Mouse (Mus musculus) C2C12 (cell line): ENCODE data around the gene Lsm7. TPM values are rescaled to one million over a fixed set of nuclear protein-coding genes. Genes with fewer than 3 reads are reported as not detected.

Source experiments
- H3K27me3 ChIP-seq: one replicate; pipeline ENCODE4 v1.6.1; 2011; ENCODE audit not compliant: control insufficient read depth, insufficient read depth, insufficient read length
- H3K36me3 ChIP-seq: one replicate; pipeline ENCODE4 v1.6.1; 2011; ENCODE audit not compliant: control insufficient read depth, insufficient read depth
- H3K4me3 ChIP-seq: one replicate; pipeline ENCODE4 v1.5.1; 2011; ENCODE audit warnings: mild to moderate bottlenecking, control low read depth; ENCODE audit not compliant: poor library complexity, insufficient read depth, severe bottlenecking
- H3K79me2 ChIP-seq: one replicate; pipeline ENCODE4 v1.6.1; 2011; ENCODE audit not compliant: control insufficient read depth, insufficient read depth
- H3K79me3 ChIP-seq: one replicate; pipeline ENCODE4 v1.6.1; 2011; ENCODE audit warnings: low read depth, control low read depth
- H3ac ChIP-seq: one replicate; pipeline ENCODE3; 2011; ENCODE audit warnings: low read depth; ENCODE audit not compliant: control insufficient read depth, insufficient read length
- CEBPB ChIP-seq: IDR thresholded peaks from one replicate; pipeline ENCODE4 v1.6.1; 2011; ENCODE audit warnings: low read depth, mild to moderate bottlenecking, control low read depth, moderate library complexity
- CTCF ChIP-seq: IDR thresholded peaks from one replicate; pipeline ENCODE4 v1.5.1; 2011; ENCODE audit not compliant: control insufficient read depth, insufficient read depth, insufficient read length
- FOSL1 ChIP-seq: IDR thresholded peaks from one replicate; pipeline ENCODE4 v1.8.0; 2011; ENCODE audit warnings: mild to moderate bottlenecking, low read length; ENCODE audit not compliant: poor library complexity, insufficient read depth, severe bottlenecking
- MAX ChIP-seq: IDR thresholded peaks from one replicate; pipeline ENCODE4 v1.6.1; 2011; ENCODE audit warnings: mild to moderate bottlenecking, control low read depth
- MYOD1 ChIP-seq: IDR thresholded peaks from one replicate; pipeline ENCODE4 v1.6.1; 2011; ENCODE audit warnings: low read depth; ENCODE audit not compliant: control insufficient read depth, insufficient read length
- MYOG ChIP-seq: IDR thresholded peaks from one replicate; pipeline ENCODE4 v1.6.1; 2011; ENCODE audit not compliant: control insufficient read depth, insufficient read length; ENCODE audit errors: extremely low read depth
- USF1 ChIP-seq: IDR thresholded peaks from one replicate; pipeline ENCODE4 v1.6.1; 2011; ENCODE audit warnings: low read depth, mild to moderate bottlenecking, control low read depth, moderate library complexity
- microRNA-seq: library from miRNA; unstranded; fragments of <30 nt; microRNA quantifications from one replicate; pipeline ENCODE4, GENCODE M21; 2019; ENCODE audit warnings: borderline microRNAs expressed
- polyA plus RNA-seq: library from polyadenylated mRNA; unstranded; fragments of >200 nt; fragmentation: generic; extraction: Trizol; gene quantifications from one replicate; pipeline ENCODE4 v1.2.1, GENCODE M21; 2012; ENCODE audit warnings: missing spikeins

Gene Lsm7
- polyA plus RNA-seq, 1 experiment, result 297 TPM

DNA sequence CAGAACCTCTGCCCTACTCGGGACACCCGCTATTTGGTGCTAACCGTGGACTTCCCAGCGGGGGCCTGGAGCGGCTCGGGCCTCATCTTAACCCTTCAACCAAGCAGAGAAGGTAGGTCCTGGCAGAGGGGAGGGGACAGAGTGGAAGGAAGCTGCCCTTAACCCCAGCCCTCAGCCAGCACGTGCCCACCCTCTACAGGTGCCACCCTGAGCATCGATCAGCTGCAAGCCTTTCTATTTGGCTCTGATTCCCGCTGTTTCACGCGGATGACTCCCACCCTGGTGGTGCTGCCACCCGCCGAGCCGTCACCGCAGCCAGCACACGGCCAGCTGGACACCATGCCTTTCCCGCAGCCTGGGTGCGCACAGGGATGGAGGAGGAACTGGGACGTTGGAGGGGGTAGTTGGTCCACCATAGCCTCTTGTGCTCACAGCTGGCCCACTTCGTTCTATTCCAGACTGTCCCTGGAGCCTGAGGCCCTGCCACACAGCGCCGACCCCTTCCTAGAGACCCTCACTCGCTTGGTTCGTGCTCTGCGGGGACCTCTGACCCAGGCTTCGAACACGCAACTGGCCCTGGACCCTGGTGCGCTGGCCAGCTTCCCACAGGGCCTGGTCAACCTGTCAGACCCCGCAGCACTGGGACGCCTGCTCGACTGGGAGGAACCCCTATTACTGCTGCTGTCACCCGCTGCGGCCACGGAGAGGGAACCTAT, 48.5 kb downstream of the Lsm7 start:
- Histone ChIP-seq H3K4me3 (no peak overlapping the region), H3K79me3 (peaks cover 7% of the 10 kb centered on the region), H3ac (no peak overlapping the region), H3K27me3 (no peaks in the 10 kb centered on the region), H3K36me3 (peaks cover 47% of the 10 kb centered on the region), H3K79me2 (peaks cover 10% of the 10 kb centered on the region)
- TF ChIP-seq CEBPB (no peak), MYOD1 (no peak), MAX (no peak), USF1 (no peak), FOSL1 (no peak), MYOG (no peak)

GRCm38 (mm10) chr10:80805925-80806324, 49.1 kb downstream of the Lsm7 start:
- Histone ChIP-seq H3K27me3 (no peaks in the 10 kb centered on the region), H3K4me3 (no peak overlapping the region), H3K79me2 (peaks cover 15% of the 10 kb centered on the region), H3K79me3 (peaks cover 12% of the 10 kb centered on the region), H3ac (no peak overlapping the region), H3K36me3 (peaks cover 52% of the 10 kb centered on the region)
- TF ChIP-seq MYOD1 (no peak), CTCF (peak; percentile 24), FOSL1 (no peak), CEBPB (no peak)

GRCm38 (mm10) chr10:80805322-80805721, 49.7 kb downstream of the Lsm7 start:
- TF ChIP-seq MAX (no peak), USF1 (no peak), MYOG (no peak), CEBPB (no peak), CTCF (no peak), FOSL1 (no peak), MYOD1 (no peak)
- Histone ChIP-seq H3K27me3 (no peaks in the 10 kb centered on the region), H3K4me3 (no peak overlapping the region)

DNA sequence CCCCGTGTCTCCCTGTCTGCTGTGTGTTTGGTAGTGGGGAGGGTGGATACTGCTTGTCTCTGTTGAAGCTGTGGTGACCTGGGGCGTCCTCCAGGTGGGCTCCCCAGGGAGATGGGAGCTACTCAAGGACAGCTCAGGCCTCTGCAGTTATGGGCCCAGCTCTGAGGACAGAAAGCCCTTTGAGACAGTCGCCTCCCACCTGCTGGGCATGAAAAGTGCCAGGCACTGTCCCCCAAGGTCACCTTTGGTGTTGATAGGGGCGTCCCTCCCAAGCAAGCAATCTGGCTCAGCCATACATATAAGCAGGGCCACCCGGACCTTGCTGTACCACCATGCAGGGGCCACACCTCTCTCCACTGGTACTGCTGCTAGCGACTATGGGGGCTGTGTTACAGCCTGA, 50.1 kb downstream of the Lsm7 start, which contains the start of gene Amh:
Gene Amh, plus strand, starts transcription at position 328 of the 400 bp plus-strand sequence.
- peaks cover 22% of the 10 kb centered on the region for H3K79me3 ChIP-seq
- H3K79me2 ChIP-seq, result peaks cover 25% of the 10 kb centered on the region
- H3K27me3 ChIP-seq, result no peaks in the 10 kb centered on the region
- peaks cover 62% of the 10 kb centered on the region for H3K36me3 ChIP-seq
- no peak within 1 kb of the TSS for H3ac ChIP-seq
- TF ChIP-seq CEBPB (no peak), MAX (no peak), MYOG (no peak), CTCF (no peak), USF1 (no peak), FOSL1 (no peak)
- H3K4me3 ChIP-seq, result no peak within 1 kb of the TSS

More at GRCm38 (mm10) chr10:80805322-80805721, 49.7 kb downstream of the Lsm7 start:
- Histone ChIP-seq H3K79me2 (peaks cover 21% of the 10 kb centered on the region), H3ac (no peak overlapping the region), H3K36me3 (peaks cover 58% of the 10 kb centered on the region), H3K79me3 (peaks cover 18% of the 10 kb centered on the region)

- Histone ChIP-seq H3ac (no peak overlapping the region), H3K36me3 (peaks cover 68% of the 10 kb centered on the region), H3K79me3 (peaks cover 27% of the 10 kb centered on the region), H3K27me3 (no peaks in the 10 kb centered on the region), H3K4me3 (no peak overlapping the region), H3K79me2 (peaks cover 31% of the 10 kb centered on the region)
- no peak for TF ChIP-seq USF1
- TF ChIP-seq MYOG, result no peak
These were observed 50.7 kb downstream of the Lsm7 start for GRCm38 (mm10) chr10:80804340-80804739.

GRCm38 (mm10) chr10:80802996-80803395, 52.0 kb downstream of the Lsm7 start:
- no peaks in the 10 kb centered on the region for H3K27me3 ChIP-seq
- peaks cover 68% of the 10 kb centered on the region for H3K36me3 ChIP-seq
- no peak overlapping the region for H3K4me3 ChIP-seq
- H3K79me3 ChIP-seq, result peaks cover 36% of the 10 kb centered on the region
- H3K79me2 ChIP-seq, result peaks cover 45% of the 10 kb centered on the region
- TF ChIP-seq CTCF (no peak), USF1 (no peak), MAX (no peak), CEBPB (no peak), FOSL1 (no peak), MYOG (no peak), MYOD1 (no peak)
- H3ac ChIP-seq, result no peak overlapping the region

Small RNA genes within 50 kb of the gene (microRNA-seq; reads per million reads assigned to microRNA genes)
- 3.2 reads per million, percentile 47 among the genes with 10 or more reads in this experiment for gene Mir1982

Other genes starting within 250 kb of the Lsm7 start
- 1.0 TPM for gene Gm49322, start 249.2 kb downstream of the Lsm7 start, polyA plus RNA-seq
- gene Csnk1g2, start 232.4 kb downstream of the Lsm7 start, polyA plus RNA-seq, result 165 TPM
- 53.8 TPM for gene Btbd2, start 198.1 kb downstream of the Lsm7 start, polyA plus RNA-seq
- gene Mknk2, start 177.1 kb downstream of the Lsm7 start, polyA plus RNA-seq, result 61.4 TPM
- 34.2 TPM for gene Mob3a, start 153.2 kb downstream of the Lsm7 start, polyA plus RNA-seq
- gene Izumo4, start 153.0 kb downstream of the Lsm7 start, polyA plus RNA-seq, result 0.43 TPM
- gene Ap3d1, start 112.9 kb downstream of the Lsm7 start, polyA plus RNA-seq, result 51.3 TPM
- 19.1 TPM for gene Dot1l, start 100.0 kb downstream of the Lsm7 start, polyA plus RNA-seq
- 106 TPM for gene Sf3a2, start 57.0 kb downstream of the Lsm7 start, polyA plus RNA-seq
- 74.8 TPM for gene Plekhj1, start 56.6 kb downstream of the Lsm7 start, polyA plus RNA-seq
- gene Amh, start 50.0 kb downstream of the Lsm7 start, polyA plus RNA-seq, result 0.87 TPM
- gene Jsrp1, start 41.7 kb downstream of the Lsm7 start, polyA plus RNA-seq, result 29.2 TPM
- gene Oaz1, start 28.6 kb downstream of the Lsm7 start, polyA plus RNA-seq, result 1,494 TPM
- gene Lingo3, start 11.2 kb downstream of the Lsm7 start, polyA plus RNA-seq, result 0.05 TPM
- 31.2 TPM for gene Sppl2b, start 66 bp upstream of the Lsm7 start, polyA plus RNA-seq
- gene Tmprss9, start 16.6 kb upstream of the Lsm7 start, polyA plus RNA-seq, result 0.02 TPM
- 263 TPM for gene Timm13, start 45.8 kb upstream of the Lsm7 start, polyA plus RNA-seq
- 66.4 TPM for gene Lmnb2, start 63.0 kb upstream of the Lsm7 start, polyA plus RNA-seq
- gene Gadd45b, start 74.9 kb upstream of the Lsm7 start, polyA plus RNA-seq, result 37.2 TPM
- gene Gng7, start 159.7 kb upstream of the Lsm7 start, polyA plus RNA-seq, result 0.25 TPM
- gene Diras1, start 170.5 kb upstream of the Lsm7 start, polyA plus RNA-seq, result 0.28 TPM
- gene Slc39a3, start 182.2 kb upstream of the Lsm7 start, polyA plus RNA-seq, result 11.6 TPM
- 154 TPM for gene Sgta, start 205.0 kb upstream of the Lsm7 start, polyA plus RNA-seq
- 67.3 TPM for gene Thop1, start 214.8 kb upstream of the Lsm7 start, polyA plus RNA-seq
- 0.06 TPM for gene Creb3l3, start 243.7 kb upstream of the Lsm7 start, polyA plus RNA-seq